Mouse (Mus musculus) kidney, adult 2 months (tissue): ENCODE measurements around the gene Lmntd1. TPM values are rescaled to one million over a fixed set of nuclear protein-coding genes. Genes with fewer than 3 reads are reported as not detected.

Experiments
- DNase-seq: peaks from one replicate; pipeline ENCODE4 v3.0.0; 2021
- H3K27ac ChIP-seq: fragments of 200-500 bp; 2 replicates; pipeline ENCODE4 v1.5.1; 2012; ENCODE audit warnings: low read depth, low read length, control low read depth, inconsistent platforms; ENCODE audit not compliant: insufficient read depth
- H3K27me3 ChIP-seq: fragments of 200-500 bp; replicated peaks from 2 replicates; pipeline ENCODE4 v1.6.1; 2012; ENCODE audit warnings: mild to moderate bottlenecking, moderate library complexity, low read length, inconsistent platforms; ENCODE audit not compliant: control insufficient read depth, insufficient read depth
- H3K36me3 ChIP-seq: fragments of 200-500 bp; 2 replicates; pipeline ENCODE4 v1.6.1; 2012; ENCODE audit warnings: mild to moderate bottlenecking, moderate library complexity, low read length, inconsistent platforms; ENCODE audit not compliant: control insufficient read depth, insufficient read depth
- H3K4me1 ChIP-seq: fragments of 200-500 bp; 2 replicates; pipeline ENCODE4 v1.6.1; 2011; ENCODE audit warnings: low read length; ENCODE audit not compliant: control insufficient read depth, insufficient read depth
- H3K4me3 ChIP-seq: fragments of 200-500 bp; 2 replicates; pipeline ENCODE4 v1.5.1; 2011; ENCODE audit warnings: mild to moderate bottlenecking, low read depth, low read length, control low read depth; ENCODE audit not compliant: insufficient read depth
- CTCF ChIP-seq: fragments of 200-500 bp; conservative IDR thresholded peaks from 2 replicates; pipeline ENCODE4 v1.5.1; 2011; ENCODE audit warnings: low read depth, mild to moderate bottlenecking, control low read depth, low read length, moderate library complexity, mixed read lengths; ENCODE audit not compliant: insufficient read depth, insufficient read length
- POLR2A ChIP-seq: fragments of 200-500 bp; IDR thresholded peaks from one replicate; pipeline ENCODE4 v1.6.1; 2011; ENCODE audit warnings: low read depth, low read length, control low read depth
- WGBS: fragments of 180-500 bp; shearing (Covaris S2); methylation state at CpG from one replicate; pipeline ENCODE4 v1.1.7; 2018; 5-methylcytosine and 5-hydroxymethylcytosine counted together
- polyA plus RNA-seq: library from polyadenylated mRNA; depleted of rRNA; stranded (reverse); fragments of >200 nt; gene quantifications from 2 replicates; pipeline ENCODE4 v1.2.3, GENCODE M21; 2012

Lmntd1 gene
- polyA plus RNA-seq, 1 experiment = 0.34 TPM

DNA sequence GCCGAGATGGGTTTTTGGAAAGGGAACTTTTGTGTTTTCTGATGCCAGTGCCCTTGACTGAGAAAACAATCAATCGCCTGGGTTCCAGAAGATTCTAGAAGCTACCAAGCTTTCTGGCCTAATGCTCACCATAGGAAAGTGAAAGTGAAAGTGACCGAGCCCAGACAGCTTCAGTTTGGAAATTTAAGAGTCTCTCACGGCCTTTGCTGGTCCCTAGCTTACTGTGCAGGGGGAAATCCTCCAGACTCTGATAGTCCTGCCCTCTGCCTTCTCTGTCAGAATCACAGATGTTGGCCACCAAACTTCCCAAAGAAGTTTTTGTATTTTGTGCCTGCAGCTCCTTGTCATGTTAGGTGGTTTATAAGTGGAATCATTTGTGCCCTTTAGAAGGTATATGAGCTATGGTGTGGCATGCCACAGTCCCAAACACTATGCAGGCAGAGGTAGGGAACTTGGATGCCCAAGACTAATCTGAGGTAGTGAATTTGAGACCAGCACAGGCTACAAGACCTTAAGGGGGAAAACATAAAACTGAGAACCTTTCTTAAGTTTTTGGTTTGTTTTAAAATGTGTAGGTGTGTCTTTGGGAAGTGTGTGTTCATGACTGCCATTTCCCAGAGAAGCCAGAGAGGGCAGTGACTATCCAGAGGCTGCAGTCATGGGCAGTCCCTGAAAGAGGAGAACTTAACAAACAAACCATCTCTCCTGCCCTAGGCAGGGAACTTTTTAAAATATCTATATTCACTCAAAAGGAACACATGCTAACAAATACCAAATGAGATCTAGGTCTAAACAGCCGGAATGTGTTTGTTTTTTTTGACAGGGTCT, 2.5 kb upstream of the Lmntd1 start:
- TF ChIP-seq POLR2A = no peak
- TF ChIP-seq CTCF = no peak
- WGBS = 64% methylated on average over 5 of the region's 5 CpGs
- H3K27ac ChIP-seq = peak overlapping the region; percentile 17; the same call in 1 of the 2 replicates

DNA sequence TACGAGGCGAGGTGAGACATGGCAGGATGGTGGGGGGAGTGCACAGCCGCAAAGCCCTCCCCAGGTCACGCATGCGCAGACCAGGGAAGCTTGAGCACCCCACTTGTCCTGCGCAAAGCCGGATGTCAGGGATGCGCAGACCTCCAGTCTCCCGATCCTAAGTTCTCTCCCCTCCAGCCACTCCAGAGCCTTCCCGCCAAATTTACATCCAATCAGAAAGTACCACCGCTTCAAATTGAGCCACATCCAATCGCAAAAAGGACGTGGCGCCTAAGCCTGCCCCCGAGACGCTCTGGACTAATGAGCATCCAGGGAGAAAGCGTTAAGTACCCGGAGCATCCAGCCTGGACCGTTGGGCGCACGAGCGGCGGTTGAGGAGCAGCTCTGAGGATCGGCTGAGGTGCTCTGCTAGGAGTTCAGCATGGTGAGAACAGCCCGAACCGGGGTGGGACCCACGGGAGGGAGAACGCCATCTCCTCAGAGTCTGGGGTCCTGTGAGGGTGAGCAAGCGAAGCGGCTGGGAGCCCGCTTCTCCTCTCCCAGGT, 1.6 kb upstream of the Lmntd1 start, which contains the start of gene Tuba3b:
TSS of gene Tuba3b (plus strand) at position 92 of the 545 bp plus-strand sequence.
- no peaks in the 10 kb centered on the region for H3K4me1 ChIP-seq
- H3K27ac ChIP-seq = peak within 1 kb of the TSS; percentile 17; the same call in 1 of the 2 replicates
- no peak for DNase-seq
- TF ChIP-seq POLR2A = no peak
- TF ChIP-seq CTCF = no peak
- WGBS = 96% methylated on average over 31 of the region's 31 CpGs
- H3K27me3 ChIP-seq = no peaks in the 10 kb centered on the region
- H3K4me3 ChIP-seq = no peak within 1 kb of the TSS
- H3K36me3 ChIP-seq = no peaks in the 10 kb centered on the region

More for the DNA sequence above, 2.5 kb upstream of the Lmntd1 start:
- Histone ChIP-seq H3K36me3 (no peaks in the 10 kb centered on the region), H3K27me3 (no peaks in the 10 kb centered on the region), H3K4me1 (no peaks in the 10 kb centered on the region), H3K4me3 (no peak overlapping the region)
- DNase-seq = no peak

- no peaks in the 10 kb centered on the region for H3K4me1 ChIP-seq
- no peak overlapping the region for H3K27ac ChIP-seq
- WGBS = 85% methylated on average over 3 of the region's 3 CpGs
- H3K4me3 ChIP-seq = no peak overlapping the region
- TF ChIP-seq POLR2A (no peak), CTCF (no peak)
- no peak for DNase-seq
- H3K36me3 ChIP-seq = no peaks in the 10 kb centered on the region
- no peaks in the 10 kb centered on the region for H3K27me3 ChIP-seq
Measured at GRCm38 (mm10) chr6:145612611-145613010, 1.5 kb downstream of the Lmntd1 start.

- WGBS = 95% methylated on average over 5 of the region's 5 CpGs
- H3K4me1 ChIP-seq = no peaks in the 10 kb centered on the region
- TF ChIP-seq POLR2A (no peak), CTCF (no peak)
- H3K36me3 ChIP-seq = no peaks in the 10 kb centered on the region
- H3K27ac ChIP-seq = no peak overlapping the region
- H3K27me3 ChIP-seq = no peaks in the 10 kb centered on the region
- no peak for DNase-seq
- no peak overlapping the region for H3K4me3 ChIP-seq
Measured at GRCm38 (mm10) chr6:145610901-145611300, 3.2 kb downstream of the Lmntd1 start.

DNA sequence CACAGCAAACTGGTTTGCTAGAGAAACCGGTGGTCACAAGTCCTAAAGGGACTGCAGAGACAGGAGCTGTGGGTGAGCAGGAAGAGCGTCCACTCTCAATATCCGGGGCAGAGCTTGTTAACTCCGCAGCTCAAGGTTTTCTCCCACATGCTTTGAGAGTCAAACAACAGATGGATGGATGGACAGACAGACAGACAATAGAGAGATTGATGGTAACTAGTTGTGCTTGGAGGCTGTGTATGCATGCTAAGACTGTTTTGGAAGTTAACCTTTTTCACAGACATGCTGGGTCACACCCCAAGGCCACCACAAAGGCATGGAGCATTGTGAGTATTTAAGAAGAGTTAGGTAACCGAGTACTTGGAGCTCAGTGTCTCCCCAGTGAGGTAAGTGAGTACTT, 5.4 kb downstream of the Lmntd1 start:
- Histone ChIP-seq H3K27ac (no peak overlapping the region), H3K4me3 (no peak overlapping the region), H3K36me3 (no peaks in the 10 kb centered on the region), H3K27me3 (no peaks in the 10 kb centered on the region), H3K4me1 (no peaks in the 10 kb centered on the region)
- WGBS = 93% methylated on average over 5 of the region's 5 CpGs
- no peak for DNase-seq
- TF ChIP-seq POLR2A (no peak), CTCF (no peak)

- Histone ChIP-seq H3K27ac (no peak overlapping the region), H3K36me3 (no peaks in the 10 kb centered on the region), H3K4me3 (no peak overlapping the region), H3K27me3 (no peaks in the 10 kb centered on the region), H3K4me1 (no peaks in the 10 kb centered on the region)
- WGBS = 75% methylated on average over 4 of the region's 4 CpGs
- TF ChIP-seq CTCF = no peak
- peak; percentile 29 for DNase-seq
Measured at GRCm38 (mm10) chr6:145607746-145608145, 6.4 kb downstream of the Lmntd1 start.

DNA sequence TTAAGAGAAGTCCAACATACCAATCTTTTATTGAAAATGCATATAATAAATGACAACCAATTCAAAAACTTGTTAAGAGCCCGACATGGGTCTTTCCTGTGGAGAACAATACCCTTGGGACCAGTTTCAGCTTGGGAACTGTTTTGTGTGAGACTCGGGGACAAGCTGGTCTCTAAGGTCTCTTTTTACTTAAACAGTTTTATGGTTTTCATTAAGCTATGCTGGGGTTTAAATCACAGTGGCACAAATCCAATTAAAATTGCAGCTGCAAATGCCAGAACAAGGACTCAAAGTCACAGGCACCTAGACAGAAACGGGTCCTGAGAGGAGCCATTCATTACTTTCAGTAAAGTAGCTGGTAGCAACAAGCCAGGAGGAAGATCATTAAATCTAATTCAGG, 8.9 kb downstream of the Lmntd1 start:
- H3K4me1 ChIP-seq = no peaks in the 10 kb centered on the region
- no peaks in the 10 kb centered on the region for H3K36me3 ChIP-seq
- DNase-seq = no peak
- WGBS = 42% methylated on average over 3 of the region's 3 CpGs
- no peak overlapping the region for H3K27ac ChIP-seq
- H3K4me3 ChIP-seq = no peak overlapping the region
- no peaks in the 10 kb centered on the region for H3K27me3 ChIP-seq
- no peak for TF ChIP-seq POLR2A
- TF ChIP-seq CTCF = no peak
